Mouse (Mus musculus): ENCODE measurements around the gene Umodl1.

DNA sequence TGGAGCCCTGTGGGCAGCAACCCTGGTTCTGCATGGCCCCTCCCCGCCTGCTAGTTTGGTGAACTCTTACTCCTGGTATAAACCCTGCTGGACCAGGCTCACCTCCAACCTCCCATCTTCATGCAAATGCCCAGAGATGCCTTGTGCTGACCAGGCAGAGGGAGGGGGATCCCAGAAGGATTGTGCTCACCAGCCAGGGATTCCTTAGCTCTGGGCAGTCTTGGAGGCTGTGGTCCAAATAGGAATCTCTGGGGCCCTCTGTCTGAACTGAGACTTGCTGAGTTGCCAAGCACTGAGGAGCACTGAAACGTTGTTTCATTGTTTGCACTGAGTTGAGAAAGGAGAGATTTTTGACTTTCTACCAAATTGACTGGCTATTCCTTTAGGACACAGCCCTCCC, 8.4 kb downstream of the Umodl1 start:
- TF ChIP-seq CTCF (IDR thresholded peaks at IDR 0.05; ENCODE audit: low read depth, low read length) (no peak), GATA1 (IDR thresholded peaks at IDR 0.05; ENCODE audit: borderline replicate concordance, low read length) (no peak), POLR2AphosphoS5 (IDR thresholded peaks at IDR 0.05; ENCODE audit: insufficient replicate concordance, low read depth, low read length) (no peak)

Measured in G1E (cell line).